Mouse (Mus musculus): ENCODE results near the gene Rpusd3. TPM values are rescaled to one million over a fixed set of nuclear protein-coding genes. Genes with fewer than 3 reads are reported as not detected.

The Rpusd3 gene
- total RNA-seq, 2 experiments from 2014 or later = 6.3 to 8.5 TPM

- no peak for DNase-seq (ENCODE audit: low spot score in 2 of 2)
These were observed 30.2 kb downstream of the Rpusd3 start, which contains the start of gene Ttll3 for GRCm38 (mm10) chr6:113388960-113389359. Gene Ttll3, plus strand, starts transcription at chr6:113389260.

- DNase-seq (ENCODE audit: low spot score in 2 of 2) = no peak
These were observed 33.1 kb downstream of the Rpusd3 start for GRCm38 (mm10) chr6:113386025-113386424.

GRCm38 (mm10) chr6:113385160-113385714 is 33.9 kb downstream of the Rpusd3 start:
- no peak for DNase-seq (ENCODE audit: low spot score in 2 of 2)

- DNase-seq (ENCODE audit: low spot score in 2 of 2) = no peak
These were observed 34.7 kb downstream of the Rpusd3 start for GRCm38 (mm10) chr6:113384351-113384927.

- DNase-seq (ENCODE audit: low spot score in 2 of 2) = no peak
These were observed 38.7 kb downstream of the Rpusd3 start for GRCm38 (mm10) chr6:113380480-113380879.

GRCm38 (mm10) chr6:113379246-113379645 is 39.9 kb downstream of the Rpusd3 start:
- no peak for DNase-seq (ENCODE audit: low spot score in 2 of 2)

GRCm38 (mm10) chr6:113377496-113378385 is 41.4 kb downstream of the Rpusd3 start, which contains the start of the genes Tada3 and Arpc4:
Gene Tada3, minus strand, starts transcription at chr6:113377883.
Gene Arpc4, plus strand, starts transcription at chr6:113378115.
- peak; percentile 90 for DNase-seq (ENCODE audit: low spot score in 2 of 2)

GRCm38 (mm10) chr6:113377172-113377495 is 42.0 kb downstream of the Rpusd3 start:
- DNase-seq (ENCODE audit: low spot score in 2 of 2) = no peak

- no peak for DNase-seq (ENCODE audit: low spot score in 2 of 2)
These were observed 45.6 kb downstream of the Rpusd3 start for GRCm38 (mm10) chr6:113373491-113373890.

GRCm38 (mm10) chr6:113370194-113370929 is 48.8 kb downstream of the Rpusd3 start:
- no peak for DNase-seq (ENCODE audit: low spot score in 2 of 2)

- DNase-seq (ENCODE audit: low spot score in 2 of 2) = no peak
These were observed 50.6 kb downstream of the Rpusd3 start for GRCm38 (mm10) chr6:113368577-113368976.

- DNase-seq (ENCODE audit: low spot score in 2 of 2) = no peak
These were observed 51.0 kb downstream of the Rpusd3 start for GRCm38 (mm10) chr6:113368124-113368523.

GRCm38 (mm10) chr6:113367574-113367973 is 51.6 kb downstream of the Rpusd3 start:
- no peak for DNase-seq (ENCODE audit: low spot score in 2 of 2)

GRCm38 (mm10) chr6:113366639-113367038 is 52.5 kb downstream of the Rpusd3 start:
- DNase-seq (ENCODE audit: low spot score in 2 of 2) = no peak

Small RNA genes lying within 50 kb of the gene (microRNA-seq; reads per million reads assigned to microRNA genes)
- 0 reads per million in 2 experiments for gene Gm24387 (ENCODE audit: borderline number of aligned reads in 2 of 2)

Other genes starting within 250 kb of the Rpusd3 start
- gene Lhfpl4, start 224.0 kb downstream of the Rpusd3 start, total RNA-seq (2021) = 1 to 10 TPM; 4.1 to 4.3 TPM
- gene Mtmr14, start 181.5 kb downstream of the Rpusd3 start, total RNA-seq (2021) = 10 to 100 TPM; 18.2 to 18.4 TPM
- gene Cpne9, start 137.0 kb downstream of the Rpusd3 start, total RNA-seq (2021) = 1 to 10 TPM; 2.8 to 4.4 TPM
- gene Brpf1, start 112.2 kb downstream of the Rpusd3 start, total RNA-seq (2021) = 10 to 100 TPM; 25.4 to 26.4 TPM
- gene Ogg1, start 92.4 kb downstream of the Rpusd3 start, total RNA-seq (2021) = 10 to 100 TPM in 1 of 2 experiments, 1 to 10 TPM in 1; 10.0 to 10.3 TPM
- 10 to 100 TPM; 53.1 to 55.4 TPM for gene Camk1, start 75.4 kb downstream of the Rpusd3 start, total RNA-seq (2021)
- gene Tada3, start 41.5 kb downstream of the Rpusd3 start, total RNA-seq (2021) = 10 to 100 TPM; 31.9 to 36.1 TPM
- 100 to 1,000 TPM; 184 to 190 TPM for gene Arpc4, start 41.2 kb downstream of the Rpusd3 start, total RNA-seq (2021)
- 1 to 10 TPM; 3.0 to 4.0 TPM for gene Ttll3, start 30.1 kb downstream of the Rpusd3 start, total RNA-seq (2021)
- gene Cidec, start 16.4 kb upstream of the Rpusd3 start, total RNA-seq (2021) = 100 to 1,000 TPM; 321 to 750 TPM
- gene Jagn1, start 23.2 kb upstream of the Rpusd3 start, total RNA-seq (2021) = 10 to 100 TPM; 47.2 to 49.7 TPM
- gene Il17re, start 39.1 kb upstream of the Rpusd3 start, total RNA-seq (2021) = 1 to 10 TPM in 1 of 2 experiments, under 1 TPM in 1; 0.83 to 2.6 TPM
- 10 to 100 TPM; 19.9 to 26.9 TPM for gene Il17rc, start 52.1 kb upstream of the Rpusd3 start, total RNA-seq (2021)
- 10 to 100 TPM; 53.7 to 55.8 TPM for gene Creld1, start 64.0 kb upstream of the Rpusd3 start, total RNA-seq (2021)
- under 1 TPM in 1 of 2 experiments, not detected in 1; 0.32 TPM for gene Prrt3, start 82.6 kb upstream of the Rpusd3 start, total RNA-seq (2021)
- gene Emc3, start 112.3 kb upstream of the Rpusd3 start, total RNA-seq (2021) = 100 to 1,000 TPM in 1 of 2 experiments, 10 to 100 TPM in 1; 89.8 to 107 TPM
- gene Fancd2, start 112.3 kb upstream of the Rpusd3 start, total RNA-seq (2021) = under 1 TPM; 0.19 to 0.43 TPM
- not detected for gene Fancd2os, start 181.4 kb upstream of the Rpusd3 start, total RNA-seq (2021)
- 100 to 1,000 TPM; 150 to 205 TPM for gene Brk1, start 185.4 kb upstream of the Rpusd3 start, total RNA-seq (2021)
- 10 to 100 TPM; 20.9 to 21.4 TPM for gene Vhl, start 204.6 kb upstream of the Rpusd3 start, total RNA-seq (2021)
- gene Irak2, start 219.1 kb upstream of the Rpusd3 start, total RNA-seq (2021) = 10 to 100 TPM; 17.1 to 51.5 TPM

All from adrenal gland, adult 18-20 months (tissue).